Mouse (Mus musculus) kidney, adult 2 months (tissue): ENCODE data around the gene H1foo.

Source experiments
- CTCF ChIP-seq: fragments of 200-500 bp; conservative IDR thresholded peaks from 2 replicates; pipeline ENCODE4 v1.5.1; 2011; ENCODE audit warnings: low read depth, mild to moderate bottlenecking, control low read depth, low read length, moderate library complexity, mixed read lengths; ENCODE audit not compliant: insufficient read depth, insufficient read length
- POLR2A ChIP-seq: fragments of 200-500 bp; IDR thresholded peaks from one replicate; pipeline ENCODE4 v1.6.1; 2011; ENCODE audit warnings: low read depth, low read length, control low read depth

DNA sequence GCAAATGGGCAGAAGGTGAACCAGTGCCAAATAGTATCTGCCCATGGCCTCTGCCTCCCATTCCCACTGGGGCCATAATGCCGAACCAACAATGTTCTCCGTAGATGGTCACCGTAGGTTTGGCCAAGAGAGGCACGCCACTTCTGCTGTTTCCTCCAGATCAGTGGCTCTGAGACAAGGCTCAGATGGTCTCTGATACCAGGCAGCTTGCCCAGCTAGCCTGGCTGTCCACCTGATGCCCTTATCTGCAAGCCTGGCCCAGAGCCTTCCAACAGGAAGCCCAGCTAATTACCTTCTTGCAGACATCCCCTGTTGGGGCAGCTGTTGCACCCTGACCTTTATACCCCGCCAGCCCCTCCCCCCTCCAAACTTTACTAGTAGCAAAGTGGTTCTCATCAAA, 23.3 kb downstream of the H1foo start:
- TF ChIP-seq CTCF: no peak
- TF ChIP-seq POLR2A: no peak
